Mouse (Mus musculus): ENCODE measurements at regions not wholly inside any gene's neighbourhood (a gene's known extent, or its start where the extent isn't known, plus 50 kb on each side); places are given as distances from the start of the nearest gene placed in this dataset.

DNA sequence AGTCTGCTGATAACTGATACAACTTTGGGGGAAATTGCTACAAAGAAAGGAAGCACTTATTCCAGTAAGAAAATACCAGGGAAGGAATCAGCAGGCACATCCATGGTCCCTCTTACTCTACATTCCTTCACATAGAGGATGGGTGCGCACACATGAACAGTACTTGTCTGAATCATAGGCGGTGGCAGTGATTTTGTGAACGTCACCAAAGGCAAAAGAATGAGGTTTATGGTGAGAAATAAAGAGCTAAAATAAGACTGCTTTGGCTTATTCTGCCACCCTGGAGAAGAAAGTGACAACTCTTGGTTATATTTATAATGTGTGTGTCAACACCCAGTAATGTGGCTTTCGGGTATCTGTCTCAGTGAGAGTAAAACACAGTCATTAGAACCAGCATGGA lies 59.9 kb upstream of the Ccdc80 start:
- in situ Hi-C loops (cut with MboI, MseI) = loop anchor here in 1 of 2 experiments (10.0 kb wide), 1 partner anchor 268 kb away; the partner anchor contains the start of gene Cd200r1

DNA sequence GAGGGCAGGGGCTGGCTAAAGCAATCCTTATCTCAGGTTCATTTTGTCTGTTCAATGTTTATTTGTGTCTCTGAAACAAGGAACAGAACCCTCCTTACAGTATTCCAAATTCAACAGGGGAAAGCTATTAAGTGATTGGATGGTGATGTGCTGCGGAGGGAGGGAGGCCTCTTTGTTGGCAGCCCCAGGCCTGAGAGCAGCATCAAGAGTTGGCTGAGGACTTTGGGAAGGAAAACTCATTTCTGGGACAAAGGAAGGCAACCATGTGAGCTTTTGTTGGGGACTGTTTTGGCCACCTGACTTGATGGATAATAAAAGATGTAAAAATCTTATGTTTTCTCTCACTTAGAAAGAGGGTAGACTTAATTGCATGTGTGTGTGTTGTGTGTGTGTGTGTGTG lies 58.8 kb upstream of the Ccdc80 start:
- in situ Hi-C loops (cut with MboI, MseI) = loop anchor here in 1 of 2 experiments (10.0 kb wide), 1 partner anchor 270 kb away; the partner anchor contains the start of gene Cd200r1

DNA sequence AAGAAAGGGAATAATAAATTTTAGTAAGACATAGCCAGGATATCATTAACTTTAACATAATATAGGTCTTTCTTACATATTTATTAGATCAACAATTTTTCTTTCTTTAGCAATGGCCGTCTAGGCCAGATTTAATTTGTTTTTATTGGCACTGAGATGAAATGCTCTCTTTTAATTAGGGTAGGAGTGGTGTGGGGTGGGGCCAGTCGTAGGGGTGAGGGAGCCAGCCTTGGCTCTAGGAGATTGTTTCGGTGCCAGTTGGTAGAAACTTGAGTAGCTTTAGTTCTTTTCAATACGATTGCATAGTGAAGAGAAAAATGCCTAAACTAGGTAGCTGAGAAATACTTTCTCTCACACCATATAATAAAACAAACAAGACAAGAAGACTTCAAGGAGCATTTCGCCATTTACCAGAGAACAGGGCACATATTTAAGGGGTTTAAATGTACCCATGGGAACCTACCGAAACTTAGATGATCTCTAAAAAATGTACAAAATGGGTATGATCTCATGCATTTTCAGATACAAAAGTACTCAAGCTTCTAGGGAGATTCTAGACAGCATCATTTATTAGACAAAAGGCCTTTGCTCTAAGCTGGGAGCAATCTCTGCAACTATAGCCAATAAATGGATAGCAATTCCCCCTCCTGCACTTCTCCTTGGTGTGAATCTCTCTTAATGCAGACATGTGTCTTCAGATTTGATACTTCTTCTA lies 56.2 kb upstream of the Ccdc80 start:
- in situ Hi-C loops (cut with MboI, MseI) = loop anchor here in 1 of 2 experiments (10.0 kb wide), 1 partner anchor 272 kb away; the partner anchor contains the start of gene Cd200r1

DNA sequence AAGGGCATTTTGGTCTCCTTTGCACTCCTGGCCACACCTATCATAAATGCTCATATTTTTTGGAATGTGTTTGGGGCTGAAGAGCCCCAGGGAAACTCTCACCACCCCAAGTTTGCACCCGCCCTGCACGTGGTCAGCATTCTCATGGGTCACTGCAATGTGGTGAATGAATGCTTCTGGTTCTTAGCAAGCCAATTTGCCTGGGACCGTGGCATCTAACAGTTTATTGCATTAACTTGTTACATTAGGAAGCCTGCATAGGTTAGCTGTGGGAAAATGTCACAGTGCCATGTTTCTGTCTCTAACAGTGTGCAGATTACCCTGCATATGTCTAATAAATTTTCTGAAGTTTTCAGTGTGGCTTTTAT lies 55.7 kb upstream of the Ccdc80 start:
- in situ Hi-C loops (cut with MboI, MseI) = loop anchor here in 1 of 2 experiments (10.0 kb wide), 1 partner anchor 273 kb away; the partner anchor contains the start of gene Cd200r1

DNA sequence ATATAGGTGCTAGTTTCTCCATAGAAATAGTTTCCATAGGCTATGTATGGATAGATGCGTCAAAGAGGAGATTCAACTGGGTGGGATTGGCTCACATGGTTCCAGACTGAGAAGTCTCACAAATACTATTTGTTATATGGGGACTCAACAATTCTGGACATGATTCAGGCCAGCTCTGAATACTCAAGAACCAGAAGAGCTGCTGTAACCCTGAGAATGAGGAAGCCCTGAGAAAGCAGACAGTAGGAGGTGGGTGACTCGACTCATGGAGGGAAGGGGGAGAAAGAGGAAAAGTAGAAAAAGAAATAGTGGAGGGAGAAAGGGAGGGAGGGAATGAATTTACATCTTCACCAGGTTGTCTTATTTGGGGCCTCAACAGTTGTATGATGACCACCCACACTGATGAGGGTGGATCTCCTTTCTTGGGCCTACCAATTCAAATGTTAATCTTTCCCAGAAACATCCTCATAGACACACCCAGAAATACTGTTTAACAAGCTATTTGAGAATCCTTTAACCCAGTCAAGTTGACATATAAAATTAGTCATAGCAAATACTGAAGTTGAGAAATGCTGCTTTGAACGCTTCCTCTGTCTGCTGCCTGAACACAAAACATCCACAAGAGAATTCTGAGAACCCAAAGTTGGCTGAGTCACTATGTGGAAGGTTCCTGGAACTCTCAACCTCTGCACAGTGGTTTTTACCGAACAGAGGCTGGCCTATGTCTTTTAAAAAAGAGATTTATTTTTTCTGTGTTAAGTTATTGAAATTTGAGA lies 54.8 kb upstream of the Ccdc80 start:
- in situ Hi-C loops (cut with MboI, MseI) = loop anchor here in 1 of 2 experiments (10.0 kb wide), 1 partner anchor 274 kb away; the partner anchor contains the start of gene Cd200r1

Data from T-helper 17 cell (primary cell).